Mouse (Mus musculus) embryonic facial prominence, embryonic 14.5 days (tissue): ENCODE data around the gene Gm5127. TPM values are rescaled to one million over a fixed set of nuclear protein-coding genes. Genes with fewer than 3 reads are reported as not detected.

ENCODE experiments used
- ATAC-seq: fragments of 200-750 bp; cut with Nextera tagmentation; 2 replicates; pipeline ENCODE4 v1.8.0; 2017; ENCODE audit warnings: low read depth, moderate number of reproducible peaks, moderate TSS enrichment
- DNase-seq: peaks from one replicate; pipeline ENCODE4 v3.0.0-alpha.2; 2015; ENCODE audit warnings: low spot score
- H3K27ac ChIP-seq: fragments of 300-500 bp; sonication (generic); replicated peaks from 2 replicates; pipeline ENCODE4 v1.5.1; 2014; ENCODE audit warnings: low read depth, mild to moderate bottlenecking, low read length, moderate library complexity
- H3K27me3 ChIP-seq: fragments of 300-500 bp; sonication (generic); replicated peaks from 2 replicates; pipeline ENCODE4 v1.6.1; 2014; ENCODE audit warnings: low read length; ENCODE audit not compliant: control insufficient read depth, insufficient read depth
- H3K36me3 ChIP-seq: fragments of 300-500 bp; sonication (generic); 2 replicates; pipeline ENCODE4 v1.6.1; 2014; ENCODE audit warnings: low read length, mixed read lengths; ENCODE audit not compliant: control insufficient read depth, insufficient read depth
- H3K4me1 ChIP-seq: fragments of 300-500 bp; sonication (generic); 2 replicates; pipeline ENCODE4 v1.6.1; 2014; ENCODE audit warnings: antibody characterized with exemption, low read length; ENCODE audit not compliant: control insufficient read depth, insufficient read depth
- H3K4me2 ChIP-seq: fragments of 300-500 bp; sonication (generic); 2 replicates; pipeline ENCODE4 v1.6.1; 2014; ENCODE audit warnings: low read depth, mild to moderate bottlenecking, low read length, moderate library complexity, mixed read lengths
- H3K4me3 ChIP-seq: fragments of 300-500 bp; sonication (generic); 2 replicates; pipeline ENCODE4 v1.5.1; 2014; ENCODE audit warnings: low read depth, mild to moderate bottlenecking, low read length
- H3K9ac ChIP-seq: fragments of 300-500 bp; sonication (generic); 2 replicates; pipeline ENCODE4 v1.6.1; 2014; ENCODE audit warnings: low read depth, mild to moderate bottlenecking, low read length, moderate library complexity, mixed read lengths
- H3K9me3 ChIP-seq: fragments of 300-500 bp; sonication (generic); 2 replicates; pipeline ENCODE4 v1.6.1; 2016; ENCODE audit warnings: low read length; ENCODE audit not compliant: control insufficient read depth
- WGBS: fragments of 180-500 bp; shearing (Covaris S2); extraction: QIAGEN DNeasy Blood & Tissue Kit; methylation state at CpG from one replicate; pipeline ENCODE4 v1.1.7; 2014; 5-methylcytosine and 5-hydroxymethylcytosine counted together
- polyA plus RNA-seq: library from polyadenylated mRNA; unstranded; fragments of >200 nt; fragmentation: Nextera tagmentation; extraction: Ambion mirVana; gene quantifications from 2 replicates; pipeline ENCODE4 v1.2.1, GENCODE M21; 2014

Gene Gm5127
- polyA plus RNA-seq, result 0.18 TPM in 2 replicates

DNA sequence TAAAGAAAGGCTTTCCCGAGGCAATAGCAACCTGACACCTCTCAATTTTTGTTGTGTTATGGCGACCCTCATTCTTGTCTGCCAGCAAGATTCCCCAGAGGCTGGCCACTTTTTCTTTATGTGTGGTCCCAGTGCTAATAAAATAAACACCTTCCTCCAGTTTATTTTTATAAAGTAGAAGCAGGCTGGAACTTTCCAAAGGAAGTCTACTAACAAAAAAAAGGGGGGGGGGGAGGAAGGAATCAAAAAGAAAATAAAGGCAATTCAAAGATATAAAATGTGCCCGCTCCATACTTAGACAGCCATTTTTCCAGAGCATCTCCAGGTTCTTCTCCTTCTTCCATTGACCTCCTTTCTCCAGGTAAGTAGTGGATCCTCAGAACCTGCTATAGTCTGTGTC lies at the start of gene Gm5127:
Gene Gm5127, plus strand, starts transcription at position 301 of the 400 bp plus-strand sequence.
- Histone ChIP-seq H3K9me3 (no peaks in the 10 kb centered on the region), H3K4me3 (no peak within 1 kb of the TSS), H3K4me2 (no peak within 1 kb of the TSS), H3K9ac (no peak within 1 kb of the TSS), H3K4me1 (no peaks in the 10 kb centered on the region), H3K27me3 (no peaks in the 10 kb centered on the region), H3K36me3 (no peaks in the 10 kb centered on the region), H3K27ac (no peak within 1 kb of the TSS)
- no peak for DNase-seq
- no peak for ATAC-seq
- WGBS, result 34% methylated on average over 3 of the region's 3 CpGs

DNA sequence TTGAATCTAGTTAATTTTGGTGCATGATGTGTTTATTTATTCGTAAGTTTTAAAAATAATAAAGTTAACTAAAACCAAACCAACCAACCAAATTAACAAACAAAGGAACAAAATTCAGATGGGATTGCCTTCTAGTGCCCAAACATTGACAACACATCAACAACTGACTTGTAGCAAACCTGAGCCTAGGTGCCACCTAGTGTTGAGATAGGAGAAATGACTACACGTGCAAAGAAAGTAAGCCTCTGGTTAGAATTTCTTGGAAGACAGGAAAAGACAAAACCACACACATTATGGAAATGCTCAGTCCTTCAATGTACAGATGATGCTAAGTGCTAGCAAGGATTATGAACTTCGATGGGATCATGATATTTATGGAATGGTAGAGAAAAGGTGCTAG lies 46.6 kb upstream of the Gm5127 start:
- Histone ChIP-seq H3K4me1 (no peaks in the 10 kb centered on the region), H3K27me3 (no peaks in the 10 kb centered on the region), H3K4me2 (no peak overlapping the region), H3K36me3 (no peaks in the 10 kb centered on the region), H3K4me3 (no peak overlapping the region), H3K27ac (no peak overlapping the region), H3K9me3 (no peaks in the 10 kb centered on the region), H3K9ac (no peak overlapping the region)
- DNase-seq (no peak), ATAC-seq (no peak)
- WGBS, result 39% methylated on average over 3 of the region's 3 CpGs

DNA sequence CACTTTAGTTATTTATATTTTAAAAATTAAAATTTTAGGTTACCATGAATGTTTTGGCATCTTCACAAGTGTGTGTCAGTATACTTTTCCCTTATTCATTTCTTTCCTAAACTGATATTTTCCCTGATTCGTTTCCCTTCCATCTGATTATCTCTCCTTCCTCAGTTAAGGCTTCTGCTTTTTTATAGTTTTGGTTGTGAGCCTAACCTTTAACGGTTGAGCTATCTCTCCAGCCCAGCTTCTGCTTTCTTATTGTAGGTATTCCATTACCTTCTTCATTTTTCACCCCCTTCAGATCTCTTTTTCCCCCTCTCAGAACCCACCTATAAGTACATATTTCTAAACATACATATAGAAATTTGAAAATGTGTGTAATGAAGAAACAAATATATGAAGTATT lies 27.5 kb upstream of the Gm5127 start:
- H3K9me3 ChIP-seq, result no peaks in the 10 kb centered on the region
- 68% methylated on average over 2 of the region's 2 CpGs for WGBS
- no peaks in the 10 kb centered on the region for H3K27me3 ChIP-seq
- ATAC-seq, result no peak
- DNase-seq, result no peak
- H3K4me1 ChIP-seq, result no peaks in the 10 kb centered on the region
- H3K27ac ChIP-seq, result no peak overlapping the region
- no peak overlapping the region for H3K9ac ChIP-seq
- no peak overlapping the region for H3K4me3 ChIP-seq
- H3K36me3 ChIP-seq, result no peaks in the 10 kb centered on the region
- no peak overlapping the region for H3K4me2 ChIP-seq

DNA sequence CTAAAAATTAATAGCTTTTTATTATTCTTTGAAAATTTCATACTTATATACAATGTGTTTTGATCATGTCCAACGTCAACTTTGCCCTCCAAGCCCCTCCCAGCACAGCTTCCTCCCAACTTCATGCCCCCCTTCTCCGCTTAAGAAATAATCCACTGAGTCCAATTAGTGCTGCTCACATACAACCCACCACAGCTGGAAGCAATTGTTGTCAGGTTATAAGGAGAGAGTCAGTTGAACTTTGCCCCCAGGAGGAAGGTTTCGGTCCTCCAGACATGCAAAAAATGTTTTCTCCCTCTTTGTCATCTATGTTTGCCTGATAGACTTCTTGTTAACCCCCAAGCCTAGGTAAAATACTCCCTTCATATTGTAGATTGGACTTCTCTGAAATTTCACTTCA lies 4.0 kb upstream of the Gm5127 start:
- DNase-seq (no peak), ATAC-seq (no peak)
- H3K4me3 ChIP-seq, result no peak overlapping the region
- no peak overlapping the region for H3K27ac ChIP-seq
- H3K4me2 ChIP-seq, result no peak overlapping the region
- 29% methylated on average over 3 of the region's 3 CpGs for WGBS
- H3K9me3 ChIP-seq, result no peaks in the 10 kb centered on the region
- H3K36me3 ChIP-seq, result no peaks in the 10 kb centered on the region
- no peak overlapping the region for H3K9ac ChIP-seq
- H3K4me1 ChIP-seq, result no peaks in the 10 kb centered on the region
- H3K27me3 ChIP-seq, result no peaks in the 10 kb centered on the region

DNA sequence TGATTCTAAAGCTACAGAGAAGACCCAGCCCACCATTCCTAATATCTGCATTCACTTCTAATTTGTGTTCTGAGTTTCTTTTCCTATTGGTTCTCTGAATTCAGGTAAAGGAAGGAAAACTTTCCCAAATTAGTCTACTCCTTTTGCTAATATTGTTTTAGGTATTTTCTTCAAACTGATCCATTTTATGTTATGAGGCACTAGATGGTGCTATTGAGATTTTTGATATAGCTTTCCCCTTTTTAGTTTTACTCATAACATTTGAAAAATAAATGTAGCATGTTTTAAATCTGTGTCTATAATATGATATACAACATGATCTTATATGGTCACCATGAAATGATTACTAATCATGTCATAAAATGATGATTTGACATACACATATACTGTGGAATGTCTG lies 2.6 kb upstream of the Gm5127 start:
- ATAC-seq (no peak), DNase-seq (no peak)
- Histone ChIP-seq H3K27ac (no peak overlapping the region), H3K4me1 (no peaks in the 10 kb centered on the region), H3K4me2 (no peak overlapping the region), H3K36me3 (no peaks in the 10 kb centered on the region), H3K27me3 (no peaks in the 10 kb centered on the region), H3K4me3 (no peak overlapping the region), H3K9me3 (no peaks in the 10 kb centered on the region), H3K9ac (no peak overlapping the region)

DNA sequence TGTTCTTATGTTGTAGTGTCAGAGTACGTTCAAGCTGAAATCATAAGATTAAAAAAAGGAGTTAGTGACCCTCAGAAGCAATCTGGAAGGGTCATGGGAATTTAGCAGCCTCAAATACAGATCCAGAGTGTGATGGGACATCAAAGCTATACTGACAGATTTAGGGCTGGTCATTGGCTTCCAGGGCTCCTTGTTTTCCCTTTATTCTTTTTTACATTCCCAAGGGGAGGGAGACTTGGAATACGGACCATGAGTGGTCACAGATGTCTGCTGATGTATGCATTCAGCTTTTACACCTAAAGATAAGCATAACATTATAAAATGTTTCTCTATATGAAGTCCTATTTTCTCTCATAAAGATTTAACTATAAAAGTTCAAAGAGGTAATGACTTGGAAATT lies 789 bp upstream of the Gm5127 start:
- Histone ChIP-seq H3K36me3 (no peaks in the 10 kb centered on the region), H3K9ac (no peak overlapping the region), H3K27ac (no peak overlapping the region), H3K4me1 (no peaks in the 10 kb centered on the region), H3K27me3 (no peaks in the 10 kb centered on the region), H3K9me3 (no peaks in the 10 kb centered on the region), H3K4me2 (no peak overlapping the region), H3K4me3 (no peak overlapping the region)
- DNase-seq, result no peak
- WGBS, result 20% methylated on average over 2 of the region's 2 CpGs
- no peak for ATAC-seq

DNA sequence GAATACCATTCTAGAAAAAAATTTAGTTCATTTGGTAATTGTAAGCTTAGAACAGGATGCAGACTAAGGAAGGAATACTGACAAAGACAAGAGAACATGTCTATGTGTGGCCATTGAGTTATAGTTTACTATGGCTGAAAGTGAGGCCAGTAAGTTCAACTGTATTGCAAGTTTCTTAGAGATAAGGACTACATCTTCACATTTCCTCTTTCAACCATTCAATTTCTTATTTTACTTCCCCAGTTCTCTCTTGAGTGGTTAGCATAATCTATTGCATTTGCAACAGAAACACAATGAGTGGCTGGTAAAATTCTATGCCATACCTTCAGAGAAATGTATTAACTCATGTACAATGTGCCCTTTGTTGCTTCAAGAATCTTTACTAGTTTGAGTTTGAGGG lies 10.9 kb downstream of the Gm5127 start:
- no peaks in the 10 kb centered on the region for H3K36me3 ChIP-seq
- no peak overlapping the region for H3K4me3 ChIP-seq
- H3K9me3 ChIP-seq, result no peaks in the 10 kb centered on the region
- H3K9ac ChIP-seq, result no peak overlapping the region
- no peaks in the 10 kb centered on the region for H3K4me1 ChIP-seq
- DNase-seq (no peak), ATAC-seq (no peak)
- no peaks in the 10 kb centered on the region for H3K27me3 ChIP-seq
- H3K27ac ChIP-seq, result no peak overlapping the region
- H3K4me2 ChIP-seq, result no peak overlapping the region

DNA sequence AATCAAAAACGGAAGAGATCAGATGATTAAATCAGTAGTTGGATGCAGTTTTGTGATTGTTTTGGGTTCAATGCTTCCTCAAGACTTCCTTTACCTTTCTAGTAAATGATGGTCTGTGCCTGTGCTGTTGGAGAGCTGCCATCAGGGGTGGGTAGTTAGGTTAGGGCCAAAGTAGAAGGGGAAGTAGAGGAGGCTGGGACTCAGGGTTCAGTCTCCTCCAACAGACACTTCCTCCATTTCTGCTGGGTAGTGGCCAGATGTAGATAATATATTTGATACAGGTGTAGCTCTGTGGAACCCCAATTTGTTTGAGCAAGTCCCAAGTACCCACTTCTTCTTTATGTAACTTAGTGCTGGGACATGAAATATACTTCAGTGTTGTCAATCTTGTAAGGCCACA lies 12.9 kb downstream of the Gm5127 start:
- Histone ChIP-seq H3K27ac (no peak overlapping the region), H3K36me3 (no peaks in the 10 kb centered on the region), H3K9me3 (no peaks in the 10 kb centered on the region), H3K9ac (no peak overlapping the region), H3K27me3 (no peaks in the 10 kb centered on the region), H3K4me3 (no peak overlapping the region), H3K4me2 (no peak overlapping the region), H3K4me1 (no peaks in the 10 kb centered on the region)
- no peak for ATAC-seq
- DNase-seq, result no peak
- WGBS, result 81% methylated on average over 1 of the region's 1 CpGs

DNA sequence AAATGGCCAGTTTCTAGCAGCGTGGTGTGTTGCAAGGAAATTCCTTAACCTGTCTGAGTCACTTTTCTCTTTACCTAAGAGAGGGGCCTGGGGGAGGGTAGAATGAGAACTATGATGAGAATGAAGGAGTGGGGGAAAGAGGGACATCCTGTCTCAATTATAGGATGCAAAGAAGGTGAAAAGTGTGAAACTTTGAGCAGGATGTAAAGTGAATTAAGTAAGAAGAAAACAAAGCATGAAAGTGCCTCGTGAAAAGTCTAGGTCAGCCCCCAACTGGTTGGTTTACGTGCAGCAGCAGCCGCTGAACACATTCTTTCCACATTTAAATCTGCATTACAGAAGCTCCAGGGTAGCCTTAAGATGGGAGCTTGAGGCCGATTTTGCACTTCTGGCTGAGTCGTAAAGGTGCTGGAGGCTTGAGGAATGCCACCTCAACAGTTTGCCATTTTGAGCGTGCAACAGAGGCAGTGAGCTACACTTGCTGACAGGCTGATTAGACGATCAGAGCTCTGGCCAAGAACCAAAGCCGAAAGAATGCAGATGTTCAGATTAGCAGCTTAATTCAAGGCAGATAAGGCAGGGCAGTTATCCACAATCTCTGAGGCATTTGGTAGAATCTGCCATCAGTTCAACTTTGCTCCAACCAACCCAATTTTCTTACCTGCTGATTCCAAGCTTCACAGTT lies 19.7 kb downstream of the Gm5127 start:
- Histone ChIP-seq H3K9me3 (no peaks in the 10 kb centered on the region), H3K27ac (no peak overlapping the region), H3K4me3 (0 out of 2 replicates have a peak overlapping the region, but pooled peaks have one; percentile 2), H3K4me2 (peak overlapping the region; percentile 28; the same call in 1 of the 2 replicates), H3K36me3 (no peaks in the 10 kb centered on the region), H3K4me1 (no peaks in the 10 kb centered on the region), H3K27me3 (peaks cover 3% of the 10 kb centered on the region; the same call in 1 of the 2 replicates), H3K9ac (no peak overlapping the region)
- 23% methylated on average over 9 of the region's 9 CpGs for WGBS
- DNase-seq, result peak; percentile 4
- ATAC-seq, result no peak
